Mouse (Mus musculus) left cerebral cortex, adult 2 months (tissue): ENCODE data around the gene 4930518I15Rik. TPM values are rescaled to one million over a fixed set of nuclear protein-coding genes. Genes with fewer than 3 reads are reported as not detected.
"Not testable (repeated sequence)": the region's sequence is repeated elsewhere in the genome, so short reads cannot be mapped to it uniquely, and the experiment has no call there.

ENCODE experiments used
- DNase-seq, 2 experiments: peaks; one replicate each; pipeline ENCODE4 v3.0.0; 2021 to 2022; ENCODE audit warnings: low spot score in 2 of 2, mixed read lengths in 1 of 2; ENCODE audit errors: extremely low spot score in 1 of 2
- H3K27ac ChIP-seq: fragments of 200-600 bp; 2 replicates; pipeline ENCODE4 v1.8.1; 2022
- H3K4me3 ChIP-seq: fragments of 200-600 bp; 2 replicates; pipeline ENCODE4 v1.8.1; 2022
- CTCF ChIP-seq: fragments of 200-600 bp; IDR thresholded peaks from 2 replicates; pipeline ENCODE4 v1.8.1; 2022; ENCODE audit warnings: antibody characterized with exemption, mild to moderate bottlenecking, moderate library complexity
- intact Hi-C: fragments of 180-260 bp; cut with DNase I; formaldehyde crosslinking; loops from one replicate; pipeline ENCODE4 v1.15.1; 2025
- total RNA-seq, 2 experiments: library from RNA; stranded (reverse); gene quantifications; 2 replicates each; pipeline ENCODE4 v1.2.3; 2021

4930518I15Rik gene
- total RNA-seq, 2 experiments from 2014 or later: 2.8 TPM

- intact Hi-C loops: no loop called here
- no peak for DNase-seq
- no peak overlapping the region for H3K4me3 ChIP-seq
- TF ChIP-seq CTCF: no peak
- H3K27ac ChIP-seq: no peak overlapping the region
Observed at GRCm38 (mm10) chr2:156892821-156893220, 35.1 kb upstream of the 4930518I15Rik start.

GRCm38 (mm10) chr2:156892240-156892639 is 34.5 kb upstream of the 4930518I15Rik start:
- no peak overlapping the region for H3K4me3 ChIP-seq
- no peak overlapping the region for H3K27ac ChIP-seq
- DNase-seq: no peak
- intact Hi-C loops: no loop called here
- no peak for TF ChIP-seq CTCF

- intact Hi-C loops: no loop called here
- Histone ChIP-seq H3K27ac (no peak overlapping the region), H3K4me3 (no peak overlapping the region)
- no peak for DNase-seq
- TF ChIP-seq CTCF: no peak
Observed at GRCm38 (mm10) chr2:156888490-156888889, 30.7 kb upstream of the 4930518I15Rik start.

GRCm38 (mm10) chr2:156887017-156887416 is 29.3 kb upstream of the 4930518I15Rik start, which contains the start of gene Sla2:
Gene Sla2 (minus strand): TSS chr2:156887192.
- no peak for DNase-seq
- intact Hi-C loops: no loop called here
- no peak within 1 kb of the TSS for H3K4me3 ChIP-seq
- no peak within 1 kb of the TSS for H3K27ac ChIP-seq
- no peak for TF ChIP-seq CTCF

GRCm38 (mm10) chr2:156886084-156886631 is 28.4 kb upstream of the 4930518I15Rik start:
- no peak for TF ChIP-seq CTCF
- Histone ChIP-seq H3K4me3 (no peak overlapping the region), H3K27ac (no peak overlapping the region)
- intact Hi-C loops: no loop called here
- DNase-seq: no peak

- intact Hi-C loops, H3K27ac ChIP-seq, DNase-seq, H3K4me3 ChIP-seq: not testable (repeated sequence)
Observed at GRCm38 (mm10) chr2:156885666-156886065, 27.9 kb upstream of the 4930518I15Rik start.

- intact Hi-C loops: no loop called here
- H3K27ac ChIP-seq: no peak overlapping the region
- no peak for TF ChIP-seq CTCF
- DNase-seq: no peak
- H3K4me3 ChIP-seq: no peak overlapping the region
Observed at GRCm38 (mm10) chr2:156884396-156885211, 26.9 kb upstream of the 4930518I15Rik start.

GRCm38 (mm10) chr2:156882431-156883001 is 24.8 kb upstream of the 4930518I15Rik start:
- H3K27ac ChIP-seq: no peak overlapping the region
- no peak for TF ChIP-seq CTCF
- DNase-seq: no peak
- intact Hi-C loops: no loop called here
- H3K4me3 ChIP-seq: no peak overlapping the region

- H3K4me3 ChIP-seq: no peak overlapping the region
- intact Hi-C loops: no loop called here
- TF ChIP-seq CTCF: no peak
- no peak for DNase-seq
- no peak overlapping the region for H3K27ac ChIP-seq
Observed at GRCm38 (mm10) chr2:156879541-156879940, 21.8 kb upstream of the 4930518I15Rik start.

- intact Hi-C loops: no loop called here
- Histone ChIP-seq H3K4me3 (no peak overlapping the region), H3K27ac (no peak overlapping the region)
- DNase-seq: no peak
- TF ChIP-seq CTCF: no peak
Observed at GRCm38 (mm10) chr2:156877726-156878125, 20.0 kb upstream of the 4930518I15Rik start.

GRCm38 (mm10) chr2:156874760-156875510 is 17.2 kb upstream of the 4930518I15Rik start:
- intact Hi-C loops: no loop called here
- TF ChIP-seq CTCF: no peak
- H3K4me3 ChIP-seq: no peak overlapping the region
- H3K27ac ChIP-seq: no peak overlapping the region
- no peak for DNase-seq
